Mouse (Mus musculus) lung, adult 2 months (tissue): ENCODE data around the gene Aox2.

Experiments used
- CTCF ChIP-seq: fragments of 200-500 bp; IDR thresholded peaks from 2 replicates; pipeline ENCODE4 v1.5.1; 2011; ENCODE audit warnings: mild to moderate bottlenecking, low read length, control low read depth; ENCODE audit not compliant: insufficient read depth
- POLR2A ChIP-seq: fragments of 200-500 bp; IDR thresholded peaks from 2 replicates; pipeline ENCODE4 v1.6.1; 2011; ENCODE audit warnings: low read depth, mild to moderate bottlenecking, control low read depth, low read length, borderline replicate concordance; ENCODE audit errors: extremely low read depth

DNA sequence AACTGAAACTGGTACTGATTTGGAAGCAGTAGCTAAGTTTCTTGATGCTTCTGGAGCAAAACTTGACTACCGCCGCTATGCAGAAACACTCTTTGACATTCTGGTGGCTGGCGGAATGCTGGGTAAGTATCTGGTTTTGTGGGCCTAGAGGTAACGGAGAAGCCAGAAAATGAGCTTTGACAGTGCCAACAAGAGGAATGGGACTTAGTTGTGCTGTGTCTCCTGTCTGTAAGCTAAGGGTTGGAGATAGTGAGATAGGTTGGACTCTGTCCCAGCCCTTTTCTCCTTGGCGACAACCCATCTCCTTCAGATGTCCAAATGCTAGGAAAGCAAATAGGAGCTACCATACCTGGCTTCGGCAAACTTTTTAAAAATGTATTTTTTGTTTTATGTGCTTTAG, 119.6 kb downstream of the Aox2 start:
- TF ChIP-seq POLR2A (no peak), CTCF (no peak)
